Mouse (Mus musculus) hindbrain, embryonic 13.5 days (tissue): ENCODE data around the gene Rundc1. TPM values are rescaled to one million over a fixed set of nuclear protein-coding genes. Genes with fewer than 3 reads are reported as not detected.
"Not testable (repeated sequence)": the region's sequence is repeated elsewhere in the genome, so short reads cannot be mapped to it uniquely, and the experiment has no call there.

Experiments used
- ATAC-seq: fragments of 200-750 bp; cut with Nextera tagmentation; 2 replicates; pipeline ENCODE4 v1.8.0; 2017; ENCODE audit warnings: moderate TSS enrichment; ENCODE audit not compliant: low FRiP score
- H3K27ac ChIP-seq: fragments of 300-500 bp; sonication (generic); 2 replicates; pipeline ENCODE4 v1.5.1; 2015; ENCODE audit warnings: inconsistent platforms, mild to moderate bottlenecking, moderate library complexity
- H3K27me3 ChIP-seq: fragments of 300-500 bp; sonication (generic); 2 replicates; pipeline ENCODE4 v1.6.1; 2015; ENCODE audit warnings: mild to moderate bottlenecking, inconsistent platforms
- H3K36me3 ChIP-seq: fragments of 300-500 bp; sonication (generic); 2 replicates; pipeline ENCODE4 v1.6.1; 2015; ENCODE audit warnings: mild to moderate bottlenecking, inconsistent platforms
- H3K4me1 ChIP-seq: fragments of 300-500 bp; sonication (generic); replicated peaks from 2 replicates; pipeline ENCODE4 v1.6.1; 2015; ENCODE audit warnings: inconsistent platforms
- H3K4me2 ChIP-seq: fragments of 300-500 bp; sonication (generic); 2 replicates; pipeline ENCODE4 v1.6.1; 2015; ENCODE audit warnings: inconsistent platforms, mild to moderate bottlenecking, moderate library complexity
- H3K4me3 ChIP-seq: fragments of 300-500 bp; sonication (generic); 2 replicates; pipeline ENCODE4 v1.5.1; 2015; ENCODE audit warnings: mild to moderate bottlenecking, inconsistent platforms
- H3K9ac ChIP-seq: fragments of 300-500 bp; sonication (generic); 2 replicates; pipeline ENCODE4 v1.6.1; 2015; ENCODE audit warnings: mild to moderate bottlenecking, inconsistent platforms
- H3K9me3 ChIP-seq: fragments of 300-500 bp; sonication (generic); 2 replicates; pipeline ENCODE4 v1.6.1; 2016; ENCODE audit warnings: inconsistent platforms
- whole genome bisulfite sequencing: fragments of 180-500 bp; shearing (Covaris S2); methylation state at CpG from one replicate; pipeline ENCODE4 v1.1.7; 2015; 5-methylcytosine and 5-hydroxymethylcytosine counted together
- polyA plus RNA-seq: library from polyadenylated mRNA; unstranded; fragments of >200 nt; fragmentation: Nextera tagmentation; extraction: Ambion mirVana; gene quantifications from 2 replicates; pipeline ENCODE4 v1.2.1, GENCODE M21; 2015

Rundc1 gene
- polyA plus RNA-seq, 1 experiment from 2014 or later = 29.8 TPM

GRCm38 (mm10) chr11:101462141-101462540 is 37.3 kb downstream of the Rundc1 start:
- H3K27me3 ChIP-seq = no peaks in the 10 kb centered on the region
- no peak for ATAC-seq
- WGBS = 58% methylated on average over 14 of the region's 14 CpGs
- H3K9me3 ChIP-seq = no peaks in the 10 kb centered on the region
- peak overlapping the region; percentile 64; the same call in 1 of the 2 replicates for H3K27ac ChIP-seq
- H3K4me1 ChIP-seq = peaks cover 39% of the 10 kb centered on the region
- H3K4me2 ChIP-seq = peak overlapping the region; percentile 92; the same call in 1 of the 2 replicates
- 0 out of 2 replicates have a peak overlapping the region, but pooled peaks have one; percentile 24 for H3K9ac ChIP-seq
- H3K36me3 ChIP-seq = peaks cover 55% of the 10 kb centered on the region
- no peak overlapping the region for H3K4me3 ChIP-seq

GRCm38 (mm10) chr11:101462583-101463440 is 37.9 kb downstream of the Rundc1 start:
- H3K36me3 ChIP-seq = peaks cover 49% of the 10 kb centered on the region
- peaks cover 46% of the 10 kb centered on the region for H3K4me1 ChIP-seq
- WGBS = 28% methylated on average over 13 of the region's 13 CpGs
- peak overlapping the region; percentile 92 for H3K4me2 ChIP-seq
- H3K9me3 ChIP-seq = no peaks in the 10 kb centered on the region
- H3K9ac ChIP-seq = peak overlapping the region; percentile 98
- peak overlapping the region; percentile 64 for H3K27ac ChIP-seq
- H3K27me3 ChIP-seq = no peaks in the 10 kb centered on the region
- no peak for ATAC-seq
- H3K4me3 ChIP-seq = peak overlapping the region; percentile 94

GRCm38 (mm10) chr11:101464211-101465100 is 39.6 kb downstream of the Rundc1 start, which contains the start of gene Rnd2:
Gene Rnd2 (plus strand): TSS chr11:101464999.
- H3K27me3 ChIP-seq = no peaks in the 10 kb centered on the region
- ATAC-seq = no peak
- peak within 1 kb of the TSS; percentile 98 for H3K9ac ChIP-seq
- peaks cover 55% of the 10 kb centered on the region for H3K4me1 ChIP-seq
- peak within 1 kb of the TSS; percentile 92 for H3K4me2 ChIP-seq
- 10% methylated on average over 12 of the region's 12 CpGs for whole genome bisulfite sequencing
- no peaks in the 10 kb centered on the region for H3K9me3 ChIP-seq
- H3K36me3 ChIP-seq = peaks cover 32% of the 10 kb centered on the region
- peak within 1 kb of the TSS; percentile 94 for H3K4me3 ChIP-seq
- H3K27ac ChIP-seq = peak within 1 kb of the TSS; percentile 97

DNA sequence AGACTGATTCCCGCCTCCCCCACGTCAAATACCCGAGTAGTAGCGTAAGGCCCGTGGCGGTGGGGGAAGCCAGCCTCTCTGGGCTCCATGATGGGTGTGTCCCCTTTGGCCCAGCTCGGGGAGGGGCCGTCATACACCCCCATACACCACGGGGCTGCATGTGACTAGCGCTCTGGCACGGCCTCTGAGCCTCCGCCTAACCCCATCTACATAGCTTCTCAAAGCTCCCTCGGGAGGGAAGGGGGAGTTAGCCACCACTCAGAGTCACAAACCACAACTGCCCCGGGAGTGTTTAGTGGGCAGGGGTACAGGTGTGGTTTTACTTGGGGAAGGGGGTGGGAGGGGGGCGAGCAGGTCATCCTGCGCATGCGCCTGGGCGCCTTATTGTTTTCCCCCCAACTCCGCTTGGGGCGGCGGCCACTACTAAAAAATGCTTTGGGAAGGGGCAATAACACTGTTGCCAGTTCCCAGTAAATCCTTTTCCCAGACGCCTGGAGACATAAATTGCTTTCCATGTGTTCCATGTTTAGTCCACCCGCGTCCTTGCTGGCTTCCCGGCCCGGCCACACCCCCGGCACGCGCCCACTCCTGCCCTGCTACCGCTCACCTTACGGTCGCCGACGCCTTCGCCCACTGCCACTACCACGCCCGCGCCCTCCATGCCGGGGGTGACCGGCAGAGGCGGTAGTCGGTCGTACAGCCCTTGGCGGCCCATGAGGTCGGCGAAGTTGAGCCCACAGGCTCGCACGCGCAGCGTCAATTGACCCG is 40.4 kb downstream of the Rundc1 start:
- ATAC-seq = peak; percentile 44
- Histone ChIP-seq H3K4me2 (peak overlapping the region; percentile 92), H3K4me1 (peaks cover 61% of the 10 kb centered on the region), H3K9me3 (no peaks in the 10 kb centered on the region), H3K9ac (peak overlapping the region; percentile 98), H3K27ac (peak overlapping the region; percentile 97), H3K36me3 (peaks cover 24% of the 10 kb centered on the region), H3K27me3 (no peaks in the 10 kb centered on the region), H3K4me3 (peak overlapping the region; percentile 94)
- 2% methylated on average over 51 of the region's 51 CpGs for WGBS

DNA sequence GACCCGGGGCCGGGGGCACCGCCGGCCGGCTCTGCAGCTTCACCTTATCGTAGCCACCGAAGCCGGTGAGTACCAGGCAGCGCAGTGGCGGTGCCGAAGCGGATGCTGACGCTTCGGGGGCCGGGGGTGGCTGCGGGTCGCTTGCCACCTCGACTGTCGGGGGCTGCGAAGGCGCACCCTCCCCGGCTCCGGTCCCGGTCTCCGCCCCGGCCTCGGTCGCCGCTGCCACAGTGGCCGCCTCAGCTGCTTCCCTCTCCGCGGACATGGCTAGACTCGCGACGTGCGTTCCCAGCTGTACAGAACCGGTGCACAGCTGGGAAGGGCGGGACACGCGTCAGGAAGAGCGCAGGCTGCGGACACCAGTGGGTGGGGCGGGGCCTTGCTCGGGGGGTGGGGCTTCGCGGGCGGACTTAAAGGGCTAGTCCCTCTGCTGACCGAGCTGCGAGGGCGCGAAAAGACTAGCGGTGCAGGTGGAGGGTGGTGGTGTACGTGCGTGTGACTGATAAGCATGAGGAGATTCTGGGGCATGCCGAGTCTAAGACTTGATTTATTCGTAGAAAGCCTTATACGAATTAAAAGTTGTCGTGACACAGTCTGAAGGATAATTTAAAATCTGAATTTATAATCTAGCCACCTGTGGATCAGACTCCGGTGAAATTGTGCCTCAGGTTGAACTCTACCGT is 41.1 kb downstream of the Rundc1 start, which contains the start of gene Vat1:
Vat1 (minus strand) TSS at position 362 of the 683 bp plus-strand sequence.
- H3K4me1 ChIP-seq = peaks cover 67% of the 10 kb centered on the region
- peak within 1 kb of the TSS; percentile 97 for H3K27ac ChIP-seq
- WGBS = 2% methylated on average over 55 of the region's 60 CpGs
- H3K4me2 ChIP-seq = peak within 1 kb of the TSS; percentile 92
- no peaks in the 10 kb centered on the region for H3K27me3 ChIP-seq
- peaks cover 21% of the 10 kb centered on the region for H3K36me3 ChIP-seq
- ATAC-seq = peak; percentile 70
- no peaks in the 10 kb centered on the region for H3K9me3 ChIP-seq
- peak within 1 kb of the TSS; percentile 94 for H3K4me3 ChIP-seq
- peak within 1 kb of the TSS; percentile 98 for H3K9ac ChIP-seq

GRCm38 (mm10) chr11:101466552-101466950 is 41.7 kb downstream of the Rundc1 start:
- H3K27me3 ChIP-seq, ATAC-seq, H3K9me3 ChIP-seq, H3K27ac ChIP-seq: not testable (repeated sequence)
- Histone ChIP-seq H3K4me2 (peak overlapping the region; percentile 92), H3K4me3 (peak overlapping the region; percentile 94), H3K36me3 (peaks cover 21% of the 10 kb centered on the region), H3K9ac (peak overlapping the region; percentile 98; the same call in 1 of the 2 replicates), H3K4me1 (peaks cover 71% of the 10 kb centered on the region)
- WGBS = 65% methylated on average over 5 of the region's 5 CpGs

DNA sequence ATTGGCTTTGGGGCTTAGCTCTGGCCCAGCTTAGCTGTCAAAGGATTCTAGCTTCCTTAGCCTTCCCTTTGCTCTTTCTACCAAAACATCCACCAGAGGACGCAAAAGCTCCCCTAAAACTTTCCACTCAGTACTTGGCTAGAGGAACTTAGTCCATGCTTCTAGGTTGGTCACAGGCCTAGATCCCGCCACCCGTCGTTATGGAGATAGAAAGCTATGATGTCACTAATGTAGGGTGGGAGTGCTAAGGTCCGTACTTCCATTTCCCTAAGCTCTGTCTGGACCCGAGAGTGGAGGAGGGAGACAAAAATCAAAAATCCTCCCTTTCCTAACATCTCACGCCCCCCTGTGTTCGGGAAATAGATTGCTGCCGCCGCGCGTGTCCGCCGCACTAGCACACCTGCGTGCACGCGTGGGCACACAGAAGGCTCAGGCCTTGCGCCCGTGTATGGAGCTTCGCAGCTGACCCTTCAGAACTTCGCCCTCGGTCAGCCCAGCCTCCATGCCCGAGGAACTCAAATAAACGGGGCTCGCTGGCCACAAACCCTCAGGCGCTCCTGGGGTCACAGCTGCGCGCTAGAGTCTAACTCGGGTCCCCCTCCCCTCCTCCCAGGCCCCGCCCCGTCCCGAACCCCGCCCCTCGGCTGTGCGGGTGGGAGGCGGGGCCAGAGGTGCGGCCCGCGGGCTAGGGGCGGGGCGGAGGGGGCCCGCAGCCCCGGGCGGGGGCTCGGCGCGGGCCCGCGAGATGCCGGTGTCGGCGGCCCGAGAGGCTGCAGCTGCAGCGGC is 42.8 kb downstream of the Rundc1 start:
- Histone ChIP-seq H3K4me2 (peak overlapping the region; percentile 92), H3K9me3 (no peaks in the 10 kb centered on the region), H3K4me1 (peaks cover 76% of the 10 kb centered on the region), H3K36me3 (peaks cover 16% of the 10 kb centered on the region), H3K27me3 (no peaks in the 10 kb centered on the region), H3K9ac (peak overlapping the region; percentile 90), H3K4me3 (peak overlapping the region; percentile 81), H3K27ac (peak overlapping the region; percentile 91)
- ATAC-seq = peak; percentile 47
- 1% methylated on average over 52 of the region's 54 CpGs for WGBS

- Histone ChIP-seq H3K4me2 (peak overlapping the region; percentile 92), H3K27me3 (no peaks in the 10 kb centered on the region), H3K9me3 (no peaks in the 10 kb centered on the region), H3K27ac (peak overlapping the region; percentile 91), H3K4me1 (peaks cover 75% of the 10 kb centered on the region), H3K36me3 (peaks cover 15% of the 10 kb centered on the region), H3K4me3 (peak overlapping the region; percentile 81), H3K9ac (peak overlapping the region; percentile 90)
- under 1% methylated on average over 25 of the region's 31 CpGs for WGBS
- ATAC-seq = peak; percentile 42
Observed at GRCm38 (mm10) chr11:101468263-101468688, 43.4 kb downstream of the Rundc1 start.

GRCm38 (mm10) chr11:101468731-101469130 is 43.8 kb downstream of the Rundc1 start:
- peak overlapping the region; percentile 91 for H3K27ac ChIP-seq

DNA sequence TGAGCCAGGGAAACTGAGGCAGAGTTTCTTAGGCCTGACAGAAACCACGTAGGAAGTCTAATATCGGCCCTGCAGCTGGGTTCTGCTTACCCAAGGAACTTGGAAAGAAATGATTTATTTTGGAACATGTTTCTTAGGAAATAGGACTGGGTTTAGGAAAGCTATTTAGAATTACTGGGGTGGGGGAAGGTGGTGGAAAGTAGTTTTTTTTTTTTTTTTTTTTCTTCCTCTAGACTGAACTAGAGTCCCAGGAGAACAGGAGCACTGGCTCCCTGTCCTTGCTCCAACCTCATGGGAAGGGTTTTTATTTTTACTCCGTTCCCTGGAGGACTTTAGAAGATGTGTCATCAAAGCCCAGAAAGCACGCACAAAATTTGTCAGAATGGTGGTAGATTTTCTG is 44.3 kb downstream of the Rundc1 start:
- Histone ChIP-seq H3K9ac (peak overlapping the region; percentile 90), H3K4me3 (peak overlapping the region; percentile 81), H3K36me3 (peaks cover 15% of the 10 kb centered on the region), H3K27me3 (no peaks in the 10 kb centered on the region), H3K27ac (no peak overlapping the region), H3K4me1 (peaks cover 66% of the 10 kb centered on the region), H3K9me3 (no peaks in the 10 kb centered on the region), H3K4me2 (peak overlapping the region; percentile 92)
- 58% methylated on average over 4 of the region's 4 CpGs for WGBS
- ATAC-seq = no peak

More at GRCm38 (mm10) chr11:101468731-101469130, 43.8 kb downstream of the Rundc1 start:
- Histone ChIP-seq H3K36me3 (peaks cover 15% of the 10 kb centered on the region), H3K9ac (peak overlapping the region; percentile 90), H3K4me3 (peak overlapping the region; percentile 81), H3K27me3 (no peaks in the 10 kb centered on the region), H3K4me2 (peak overlapping the region; percentile 92), H3K9me3 (no peaks in the 10 kb centered on the region), H3K4me1 (peaks cover 70% of the 10 kb centered on the region)
- 3% methylated on average over 13 of the region's 13 CpGs for WGBS
- ATAC-seq = 0 out of 2 replicates have a peak, but pooled peaks have one; percentile 1
